ENCODE assay signal across 21 mouse cellular contexts in the genomic region with DNA sequence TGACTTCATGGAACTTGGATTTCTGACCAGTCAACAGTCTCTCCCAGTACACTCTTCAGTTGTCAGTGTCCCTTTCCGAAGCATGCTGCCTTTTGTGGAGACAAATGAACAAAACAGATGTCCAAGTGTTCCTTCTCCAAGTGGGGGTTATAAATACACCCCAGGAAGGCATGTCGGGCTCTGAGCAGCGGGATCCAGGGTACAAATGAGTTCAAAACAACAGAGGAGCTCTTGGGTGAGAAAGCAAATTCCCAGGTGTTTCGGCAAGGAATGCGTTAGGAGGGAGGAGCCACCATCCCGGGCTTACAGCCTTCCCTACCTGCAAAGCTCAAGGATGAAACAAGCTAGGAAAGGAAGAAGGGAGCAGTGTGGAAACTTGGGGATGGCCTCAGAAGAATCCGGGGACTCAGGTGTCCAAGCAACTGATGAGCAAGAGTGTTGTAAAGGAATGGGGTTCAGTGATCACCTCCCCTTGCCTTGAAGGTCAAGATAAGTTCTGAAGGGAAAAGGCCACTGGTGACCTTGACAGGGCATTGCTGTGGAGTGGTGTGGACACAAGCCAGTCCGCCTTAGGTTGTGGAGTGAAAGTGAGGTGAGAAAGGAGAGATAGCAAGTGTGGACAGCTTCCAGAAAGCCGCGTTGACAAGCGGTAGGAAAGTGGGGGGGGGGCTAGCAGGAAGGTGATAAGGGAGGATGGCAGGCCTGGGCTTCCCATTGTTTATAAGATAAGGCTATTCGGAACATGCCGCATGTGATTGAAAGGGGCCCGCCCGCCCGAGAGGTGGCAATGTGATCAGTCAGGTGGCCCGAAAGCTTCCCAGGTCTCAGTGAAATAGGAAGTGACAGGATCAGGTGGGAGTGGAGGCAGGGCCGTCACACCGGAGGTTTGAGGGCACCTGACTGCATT. TPM values are rescaled to one million over a fixed set of nuclear protein-coding genes. Genes with fewer than 3 reads are reported as not detected.
DNase-seq lines count a peak whose midpoint lies in the region; ATAC-seq lines count a peak whose summit lies in the region.
"Had no signal": no experiment of that assay in that cellular context is flagged by ENCODE, and none has a peak within 500 bp of the region (broad histone marks: within the 10 kb centered on the region; RNA-seq: fewer than 3 reads in every experiment).

No protein-coding gene starts in this region.

- H3K4me3 ChIP-seq in limb, embryonic 11.5 days (ENCODE audit: low read depth, low read length): no peak overlapping the region
- H3K4me3 ChIP-seq in limb, embryonic 10.5 days: no peak overlapping the region
- H3K4me3 ChIP-seq in heart, embryonic 12.5 days: no peak overlapping the region
- H3K4me3 ChIP-seq: forebrain, embryonic 15.5 days; midbrain, embryonic 12.5 days; myocyte; neural tube, embryonic 15.5 days had no signal

- peaks cover 78% of the 10 kb centered on the region for H3K27me3 ChIP-seq in limb, embryonic 11.5 days (ENCODE audit: control insufficient read depth, insufficient read depth, low read length)
- peaks cover 98% of the 10 kb centered on the region for H3K27me3 ChIP-seq in limb, embryonic 10.5 days (ENCODE audit: low read depth, poor library complexity, severe bottlenecking)
- H3K27me3 ChIP-seq in heart, embryonic 12.5 days (replicated peaks): peaks cover 83% of the 10 kb centered on the region

- H3K4me2 ChIP-seq in limb, embryonic 11.5 days (ENCODE audit: low read depth, severe bottlenecking): no peak overlapping the region
- peak overlapping the region; percentile 54 for H3K4me2 ChIP-seq in heart, embryonic 12.5 days
- H3K4me2 ChIP-seq: liver, embryonic 11.5 days; neural tube, embryonic 15.5 days had no signal

- H3K9ac ChIP-seq in limb, embryonic 11.5 days (ENCODE audit: low read length): no peak overlapping the region
- H3K9ac ChIP-seq in heart, embryonic 12.5 days: no peak overlapping the region
- H3K9ac ChIP-seq: forebrain, embryonic 15.5 days; midbrain, embryonic 12.5 days; neural tube, embryonic 15.5 days had no signal

- H3K9me3 ChIP-seq in limb, embryonic 11.5 days (ENCODE audit: control insufficient read depth, low read length): no peaks in the 10 kb centered on the region
- no peaks in the 10 kb centered on the region for H3K9me3 ChIP-seq in limb, embryonic 10.5 days (replicated peaks)
- no peaks in the 10 kb centered on the region for H3K9me3 ChIP-seq in heart, embryonic 12.5 days (replicated peaks)
- H3K9me3 ChIP-seq: forebrain, embryonic 15.5 days; midbrain, embryonic 12.5 days; neural tube, embryonic 15.5 days had no signal

- DNase-seq in limb, embryonic 11.5 days (ENCODE audit: low spot score): peak; percentile 28
- DNase-seq in limb, embryonic 10.5 days (ENCODE audit: low spot score): no peak
- peak; percentile 58 for DNase-seq in ZHBTc4 (ENCODE audit: low read depth, low spot score)
- DNase-seq in heart, postnatal 4 days: peak; percentile 72
- DNase-seq in left cerebral cortex, adult 18-20 months (ENCODE audit: low spot score in 2 of 2): no peak
- DNase-seq in B cell, adult 2 months: no peak
- DNase-seq: adrenal gland, postnatal 14 days; cerebellum, adult 18-20 months; kidney, adult 18-20 months; kidney, postnatal 25 days; lung, adult 2 months; lung, postnatal 36 days; thymus, postnatal 25 days had no signal

- H3K27ac ChIP-seq in limb, embryonic 11.5 days (replicated peaks; ENCODE audit: low read depth, low read length): no peak overlapping the region
- H3K27ac ChIP-seq in limb, embryonic 10.5 days: no peak overlapping the region
- H3K27ac ChIP-seq in heart, embryonic 12.5 days (ENCODE audit: poor library complexity, severe bottlenecking): peak overlapping the region; percentile 86
- H3K27ac ChIP-seq: forebrain, embryonic 15.5 days; midbrain, embryonic 12.5 days; neural tube, embryonic 15.5 days had no signal

- WGBS in limb, embryonic 11.5 days: 2% methylated on average over 19 of the region's 19 CpGs
- 2% methylated on average over 19 of the region's 19 CpGs for WGBS in limb, embryonic 10.5 days
- WGBS in heart, embryonic 12.5 days: under 1% methylated on average over 19 of the region's 19 CpGs

- H3K4me1 ChIP-seq in limb, embryonic 11.5 days (ENCODE audit: control insufficient read depth, insufficient read depth, low read length): peaks cover 8% of the 10 kb centered on the region
- peaks cover 45% of the 10 kb centered on the region for H3K4me1 ChIP-seq in limb, embryonic 10.5 days
- peaks cover 36% of the 10 kb centered on the region for H3K4me1 ChIP-seq in heart, embryonic 12.5 days (replicated peaks)

- ATAC-seq in limb, embryonic 11.5 days (ENCODE audit: insufficient number of reproducible peaks, low FRiP score, low TSS enrichment, low read depth): no peak
- ATAC-seq in heart, embryonic 12.5 days (ENCODE audit: insufficient number of reproducible peaks, low FRiP score): peak; percentile 80
- ATAC-seq: forebrain, embryonic 15.5 days; hindbrain, embryonic 16.5 days had no signal

- H3K36me3 ChIP-seq in limb, embryonic 11.5 days (ENCODE audit: control insufficient read depth, insufficient read depth, low read length): no peaks in the 10 kb centered on the region
- no peaks in the 10 kb centered on the region for H3K36me3 ChIP-seq in limb, embryonic 10.5 days
- H3K36me3 ChIP-seq in heart, embryonic 12.5 days: no peaks in the 10 kb centered on the region
- H3K36me3 ChIP-seq: forebrain, embryonic 15.5 days; midbrain, embryonic 12.5 days; neural tube, embryonic 15.5 days had no signal

RNA-seq across cellular contexts. Expression of a gene that starts 10.0 kb away (rescaled TPM):
- polyA plus RNA-seq in limb, embryonic 11.5 days (2014; fragmentation: Nextera tagmentation; extraction: Ambion mirVana): 3.3 and 5.4 TPM in 2 replicates
- 4.8 and 7.7 TPM in 2 replicates for polyA plus RNA-seq in limb, embryonic 10.5 days (2016; fragmentation: Nextera tagmentation; extraction: Ambion mirVana)
- polyA plus RNA-seq in heart, embryonic 12.5 days (2016; fragmentation: Nextera tagmentation; extraction: Ambion mirVana): 38.6 and 41.9 TPM in 2 replicates
- total RNA-seq in heart, postnatal 4 days (2021): 100 to 1,000 TPM in 1 of 2 experiments, 10 to 100 TPM in 1; 85.3 to 101 TPM
- 1 to 10 TPM; 6.2 to 7.6 TPM for total RNA-seq in left cerebral cortex, adult 18-20 months (2021)
- total RNA-seq: common myeloid progenitor, adult 5-6 weeks had no signal

RNA-seq across cellular contexts. Expression of a gene that starts 41.3 kb away (rescaled TPM):
- polyA plus RNA-seq in limb, embryonic 11.5 days (2014; fragmentation: Nextera tagmentation; extraction: Ambion mirVana): 1.2 and 1.7 TPM in 2 replicates
- 1.3 and 1.5 TPM in 2 replicates for polyA plus RNA-seq in limb, embryonic 10.5 days (2016; fragmentation: Nextera tagmentation; extraction: Ambion mirVana)
- 0.14 and 0.21 TPM in 2 replicates for polyA plus RNA-seq in heart, embryonic 12.5 days (2016; fragmentation: Nextera tagmentation; extraction: Ambion mirVana)
- 1 to 10 TPM; 1.2 TPM for total RNA-seq in heart, postnatal 4 days (2021)
- 1 to 10 TPM; 2.7 to 2.8 TPM for total RNA-seq in left cerebral cortex, adult 18-20 months (2021)

Comparison
In these comparisons a context has a peak if more than half of its experiments do, and no peak if none do; other contexts are left out.
1. DNase-seq: peak in limb, embryonic 11.5 days (single experiment), ZHBTc4 (single experiment) and heart, postnatal 4 days (single experiment); none in limb, embryonic 10.5 days (single experiment), left cerebral cortex, adult 18-20 months (0 of 2) and B cell, adult 2 months (0 of 2).